Mouse (Mus musculus): ENCODE measurements around the gene Gimap7.

Gene Gimap7

DNA sequence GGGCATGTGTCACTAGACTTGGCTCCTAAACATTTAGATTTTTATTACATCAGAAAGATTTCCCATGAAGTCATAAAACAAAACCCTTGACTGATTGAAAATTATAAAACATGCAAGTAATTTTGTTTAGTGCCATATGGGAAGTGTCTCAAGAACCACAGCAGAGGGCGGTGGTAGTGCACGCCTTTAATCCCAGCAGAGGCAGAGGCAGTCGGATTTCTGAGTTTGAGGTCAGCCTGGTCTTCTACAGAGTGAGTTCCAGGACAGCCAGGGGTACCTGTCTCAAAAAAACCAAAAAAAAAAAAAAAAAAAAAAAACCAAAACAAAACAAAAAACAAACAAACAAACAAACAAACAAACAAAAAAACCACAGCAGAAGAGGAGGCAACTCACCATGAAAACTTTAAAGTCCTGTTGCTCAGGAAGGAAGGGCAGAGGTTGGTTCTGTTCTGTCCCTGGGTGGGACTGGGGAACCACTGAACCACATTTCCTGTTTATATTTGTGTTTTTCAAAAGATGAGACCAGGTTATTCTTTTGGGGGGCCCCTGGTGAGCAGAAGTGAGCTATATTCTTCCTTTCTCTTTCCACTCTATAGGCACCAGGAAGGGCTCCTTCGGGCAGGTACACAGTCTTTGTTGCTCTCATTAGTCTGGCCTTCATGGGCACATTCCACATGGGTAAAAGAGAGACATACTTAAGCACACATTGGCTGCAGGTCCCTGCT is 21.4 kb upstream of the Gimap7 start:
- no peak for DNase-seq

DNA sequence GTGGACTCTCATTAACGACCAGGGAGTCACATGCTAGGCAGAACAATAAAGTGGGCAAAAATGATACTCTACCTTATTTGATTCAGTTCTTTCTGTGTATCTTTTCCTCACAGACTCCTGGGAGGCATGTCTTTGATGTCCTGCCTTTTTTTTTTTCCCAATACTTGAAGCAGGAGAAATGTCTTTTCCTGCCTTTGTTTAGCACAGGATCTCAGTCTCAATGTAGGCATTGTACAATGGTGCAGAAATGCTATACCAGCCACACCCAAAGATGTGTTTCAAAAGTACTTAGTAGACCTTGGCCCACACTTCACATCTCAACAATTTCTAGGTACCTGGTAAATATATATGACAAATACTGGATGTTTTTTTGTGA is 20.9 kb upstream of the Gimap7 start:
- DNase-seq, result no peak

- DNase-seq, result no peak
These were observed 20.2 kb upstream of the Gimap7 start for GRCm38 (mm10) chr6:48698066-48698856.

GRCm38 (mm10) chr6:48698888-48699287 is 19.5 kb upstream of the Gimap7 start:
- DNase-seq, result no peak

- DNase-seq, result peak; percentile 10
These were observed 18.0 kb upstream of the Gimap7 start for GRCm38 (mm10) chr6:48700251-48701075.

DNA sequence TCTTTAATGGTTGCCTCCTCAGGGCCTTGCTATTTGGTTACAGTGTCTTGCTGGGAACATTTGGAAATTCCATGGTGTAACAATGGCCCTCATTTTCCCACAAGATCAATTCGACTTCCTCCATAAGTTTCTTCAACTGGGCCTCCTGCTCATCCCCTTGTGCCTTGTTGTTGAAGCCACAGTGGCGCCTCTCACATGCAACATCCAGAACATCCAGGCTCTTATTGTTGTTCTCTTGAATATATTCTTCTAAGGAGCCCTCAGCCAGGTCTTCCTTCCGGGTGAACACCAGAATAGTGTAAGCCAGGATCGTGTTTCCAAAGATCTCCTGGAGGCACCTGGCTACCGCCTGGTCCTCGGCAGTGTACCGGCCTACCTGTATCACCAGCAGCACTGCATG is 16.3 kb upstream of the Gimap7 start:
- no peak for DNase-seq

DNA sequence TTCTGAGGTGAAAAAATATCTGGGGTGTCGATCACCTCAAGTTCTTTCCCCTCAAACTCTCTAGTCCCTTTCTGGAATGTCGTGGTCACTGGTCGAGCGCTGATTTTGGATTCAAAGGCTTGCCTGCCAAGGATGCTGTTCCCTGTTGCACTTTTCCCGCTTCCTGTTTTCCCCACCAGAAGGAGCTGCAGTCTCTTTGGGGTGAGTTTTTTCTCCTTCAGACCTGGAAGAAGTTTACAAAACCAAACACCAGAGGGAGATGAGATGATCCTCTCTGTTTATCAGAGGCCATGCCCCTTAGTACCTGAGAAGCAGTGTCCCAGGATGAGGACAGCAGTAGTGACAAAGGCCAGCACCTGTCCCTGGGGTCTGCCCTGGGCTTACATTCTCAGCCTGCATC is 15.8 kb upstream of the Gimap7 start:
- DNase-seq, result no peak

DNA sequence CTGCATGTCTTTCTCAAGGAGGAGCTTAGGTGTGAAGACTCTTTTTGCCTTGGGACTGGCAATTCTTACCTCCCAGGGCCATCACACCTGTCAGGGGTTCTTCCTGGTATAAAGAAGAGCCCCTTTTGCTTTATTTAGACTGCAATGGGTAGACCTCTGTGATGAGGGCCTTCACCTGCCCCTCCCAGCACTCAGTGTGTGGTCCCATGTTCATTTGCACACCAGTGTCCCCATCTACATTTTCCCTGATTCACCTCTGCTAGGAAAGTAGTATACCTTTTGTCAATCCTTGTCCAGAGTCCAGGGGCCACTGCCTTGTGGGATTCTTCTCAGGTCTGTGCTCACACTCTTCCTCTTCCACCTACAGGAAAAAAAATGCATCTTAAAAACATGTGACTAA is 14.3 kb upstream of the Gimap7 start:
- no peak for DNase-seq

DNA sequence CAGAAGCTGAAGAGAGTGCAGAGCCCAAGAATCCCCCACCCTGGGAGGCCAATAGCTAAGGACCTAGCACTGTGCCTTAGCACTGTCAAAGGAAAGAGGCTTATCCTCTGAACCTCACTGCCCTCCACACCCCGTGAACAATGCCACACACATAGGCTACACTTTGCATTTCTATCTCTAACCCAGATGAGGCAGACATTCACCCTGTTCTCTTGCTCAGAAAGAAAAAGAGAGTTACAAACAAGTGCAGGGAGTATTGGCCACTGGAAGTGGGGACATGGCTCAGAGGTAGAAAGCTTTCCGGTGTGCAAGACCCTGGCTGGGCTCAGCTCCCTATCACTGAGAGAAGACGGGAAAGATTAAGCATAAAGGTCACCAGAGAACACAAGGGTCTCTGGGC is 12.3 kb upstream of the Gimap7 start:
- no peak for DNase-seq

DNA sequence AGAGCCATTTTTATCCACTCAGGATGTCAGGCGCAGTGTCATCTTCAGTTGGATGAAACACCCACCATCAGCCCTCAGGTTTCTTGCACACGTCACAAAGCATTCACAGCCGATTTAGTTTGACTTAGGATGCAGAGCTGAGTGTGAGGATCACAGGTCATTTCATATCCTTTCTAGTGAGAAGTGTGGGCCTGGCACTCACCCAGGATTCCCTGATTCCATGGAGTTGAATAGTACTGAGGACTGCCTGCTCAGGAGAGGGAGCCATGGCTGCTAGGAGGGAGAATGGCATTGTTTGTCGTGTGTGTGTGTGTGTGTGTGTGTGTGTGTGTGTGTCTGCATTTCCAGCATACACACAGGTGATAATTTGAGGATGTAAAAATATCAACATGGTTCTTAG is 1.9 kb downstream of the Gimap7 start:
- DNase-seq, result no peak

DNA sequence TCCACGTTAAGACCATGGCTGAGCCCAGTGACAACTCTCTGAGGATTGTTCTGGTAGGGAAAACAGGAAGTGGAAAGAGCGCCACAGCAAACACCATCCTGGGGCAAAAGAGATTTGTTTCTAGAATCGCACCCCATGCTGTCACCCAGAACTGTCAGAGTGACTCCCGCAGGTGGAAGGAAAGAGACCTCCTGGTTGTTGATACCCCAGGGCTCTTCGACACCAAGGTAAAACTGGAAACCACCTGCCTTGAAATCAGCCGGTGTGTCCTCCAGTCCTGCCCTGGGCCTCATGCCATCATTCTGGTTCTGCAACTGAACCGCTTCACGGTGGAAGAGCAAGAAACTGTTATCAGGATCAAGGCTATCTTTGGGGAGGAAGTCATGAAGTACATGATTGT is 5.0 kb downstream of the Gimap7 start:
- DNase-seq, result no peak

DNA sequence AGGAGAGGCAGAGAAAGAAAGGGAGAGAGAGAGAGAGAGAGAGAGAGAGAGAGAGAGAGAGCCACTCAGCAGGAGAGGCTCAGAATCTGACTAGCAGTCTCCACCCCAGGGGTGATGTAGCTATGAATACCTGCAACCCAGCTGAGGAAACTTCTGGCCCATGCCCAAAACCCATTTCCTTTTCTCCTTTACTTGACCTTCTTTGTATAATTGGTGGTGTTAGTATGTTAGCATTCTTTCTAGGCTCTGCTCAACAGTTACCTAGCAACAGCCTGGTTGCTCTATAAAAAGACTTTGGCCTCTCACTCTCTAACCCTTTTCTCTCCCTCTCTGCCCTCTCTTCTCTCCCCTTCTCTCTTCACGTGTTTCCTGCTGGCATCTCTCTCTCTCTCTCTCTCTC is 7.1 kb downstream of the Gimap7 start:
- peak; percentile 8 for DNase-seq

DNA sequence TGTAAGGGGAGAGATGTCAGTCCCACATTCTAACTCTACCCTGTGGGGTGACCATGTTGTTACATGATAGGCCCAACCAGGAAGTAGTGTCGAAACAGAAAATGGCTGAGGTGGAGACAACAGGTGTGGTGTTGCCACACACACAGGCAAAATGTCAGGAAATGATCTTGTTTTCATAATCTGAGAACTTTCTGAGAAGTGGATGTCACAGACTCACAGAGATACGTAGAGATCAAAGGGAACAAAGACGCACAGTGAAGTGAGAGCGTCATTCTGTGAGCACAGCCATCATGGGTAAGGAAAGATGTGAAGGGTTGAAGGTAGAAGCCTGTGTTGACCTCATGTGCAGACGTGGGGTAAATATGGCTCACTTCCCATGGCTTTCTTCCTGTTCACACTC is 9.3 kb downstream of the Gimap7 start:
- DNase-seq, result no peak

- no peak for DNase-seq
These were observed 14.5 kb downstream of the Gimap7 start for GRCm38 (mm10) chr6:48732864-48733304.

DNA sequence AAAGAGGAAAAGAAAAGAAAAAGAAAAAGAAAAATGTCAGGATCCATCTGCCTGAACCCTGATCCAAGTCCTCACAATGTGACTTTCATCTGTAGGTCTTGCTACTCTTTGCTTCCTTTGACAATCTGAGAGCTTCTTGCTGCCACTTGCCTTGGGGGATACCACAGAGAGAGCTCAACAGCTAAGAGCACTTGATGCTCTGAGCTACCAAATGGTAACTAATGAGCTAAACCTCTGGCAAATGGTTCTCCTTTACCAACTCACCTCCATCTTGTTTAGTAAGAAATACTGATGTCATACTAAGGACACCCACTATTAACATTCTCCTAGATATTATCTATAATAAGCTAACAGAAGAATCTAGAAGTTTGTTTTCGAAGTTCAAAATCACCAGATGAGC is 15.2 kb downstream of the Gimap7 start:
- DNase-seq, result no peak

DNA sequence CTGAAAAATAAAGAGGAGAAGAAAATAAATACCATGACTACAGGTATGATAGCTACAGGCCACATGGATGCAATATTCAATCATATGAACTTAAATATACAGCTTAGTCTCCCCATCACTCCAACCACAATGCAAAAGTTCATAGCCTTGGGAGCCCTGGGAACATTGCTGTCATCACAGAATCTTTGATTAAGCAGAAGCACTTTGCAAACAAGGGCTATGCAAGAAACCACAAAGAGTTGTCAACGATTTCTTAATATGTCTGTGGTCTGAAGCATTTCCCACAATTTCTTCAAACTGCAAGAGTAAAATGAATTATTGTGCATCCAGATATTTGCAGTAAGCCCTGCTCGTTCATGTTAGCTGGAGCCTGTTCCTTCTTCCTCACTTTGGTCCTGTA is 18.6 kb downstream of the Gimap7 start:
- no peak for DNase-seq

DNA sequence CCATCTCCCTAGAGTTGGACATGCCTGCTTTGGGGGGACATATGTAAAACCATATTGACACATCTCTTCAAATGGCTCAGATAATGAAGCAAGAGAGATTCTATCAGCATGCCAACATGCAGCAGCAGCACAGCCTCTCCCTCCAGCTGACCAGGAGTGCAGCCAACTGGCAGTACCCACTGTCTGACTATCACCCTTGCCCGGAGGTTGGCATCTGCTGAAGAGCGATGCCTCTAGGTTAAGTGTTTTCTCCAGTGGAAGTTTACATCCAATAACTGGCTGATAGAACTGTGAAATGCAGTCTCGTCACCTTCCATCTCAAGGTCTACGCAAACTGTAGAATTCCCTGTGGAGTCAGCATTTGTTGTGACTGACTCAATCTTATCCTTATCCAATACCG is 19.3 kb downstream of the Gimap7 start:
- DNase-seq, result no peak

DNA sequence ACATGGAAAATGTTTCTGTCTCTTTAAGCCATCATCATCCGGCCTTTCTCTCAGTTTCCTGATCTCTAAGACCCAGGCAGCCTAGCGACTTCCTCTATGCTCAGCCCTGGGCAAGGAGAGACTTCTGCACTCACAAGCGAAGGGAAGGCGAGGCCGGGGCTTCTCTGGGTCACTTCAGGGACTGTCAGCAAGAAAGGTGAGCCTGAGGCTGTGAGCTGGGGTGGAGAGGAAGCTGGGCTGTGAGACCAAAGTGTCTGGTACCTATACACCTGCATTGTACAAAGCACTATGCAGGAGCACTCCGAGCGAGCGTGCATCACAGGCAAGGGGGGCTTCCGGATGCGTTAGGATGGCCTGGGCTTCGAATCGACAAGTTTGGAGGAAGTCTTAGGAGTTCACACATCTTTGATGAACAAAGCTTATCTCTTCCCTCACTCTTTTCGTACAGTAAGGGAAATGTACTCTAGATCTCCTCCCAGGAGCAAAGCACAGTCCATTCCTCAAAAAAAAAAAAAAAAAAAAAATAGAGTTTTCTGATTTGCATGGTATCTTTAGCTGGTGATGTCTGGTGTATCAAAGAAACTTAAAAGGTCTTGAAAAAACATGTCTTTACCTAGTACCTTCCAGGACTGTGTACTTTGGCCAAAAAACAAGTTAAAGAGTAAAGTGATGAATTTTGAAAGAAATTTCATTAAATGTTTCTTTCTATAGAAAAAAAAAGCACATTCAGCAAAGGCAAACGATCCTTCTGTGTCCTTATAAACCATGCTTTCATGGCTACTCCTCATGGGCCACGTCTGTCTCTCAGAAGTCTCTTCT is 20.7 kb downstream of the Gimap7 start, which contains the start of gene Gimap1:
Gene Gimap1, plus strand, starts transcription at position 94 of the 819 bp plus-strand sequence.
- no peak for DNase-seq

- no peak for DNase-seq
These were observed 21.3 kb downstream of the Gimap7 start for GRCm38 (mm10) chr6:48739780-48740055.

DNA sequence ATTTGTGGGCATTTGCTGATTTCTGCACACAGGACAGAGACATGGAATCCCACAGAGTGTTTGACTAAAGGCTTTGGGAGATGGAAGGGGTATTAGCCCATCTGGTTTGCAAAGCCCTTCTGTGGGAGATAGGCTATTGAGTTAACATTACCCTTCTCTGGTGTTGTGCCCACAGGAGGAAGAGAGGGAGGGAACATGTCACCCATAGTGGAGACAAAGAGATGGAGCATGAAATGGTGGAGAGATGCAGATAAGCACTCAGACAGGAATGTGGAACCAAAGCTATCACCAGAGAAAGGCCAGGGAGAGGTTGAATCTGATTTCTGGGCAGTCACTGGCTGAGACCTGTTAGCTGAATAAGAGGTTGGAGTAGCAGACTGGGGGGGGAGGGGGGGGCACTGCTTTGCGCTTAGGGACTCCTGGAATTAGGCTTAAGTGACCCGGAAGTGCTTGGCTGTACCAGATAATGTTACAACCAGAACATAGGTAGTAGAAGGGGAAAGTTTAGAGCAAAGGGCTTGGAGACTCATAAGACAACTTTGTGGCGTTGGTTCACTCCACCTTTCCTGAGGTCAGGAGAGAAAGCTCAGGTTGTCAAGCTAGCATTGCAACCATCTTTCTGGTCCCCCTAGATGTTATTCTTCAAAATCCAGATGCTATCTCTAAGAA is 22.2 kb downstream of the Gimap7 start:
- no peak for DNase-seq

- no peak for DNase-seq
These were observed 22.9 kb downstream of the Gimap7 start for GRCm38 (mm10) chr6:48741273-48741672.

GRCm38 (mm10) chr6:48741711-48742206 is 23.3 kb downstream of the Gimap7 start:
- DNase-seq, result no peak
